Mouse (Mus musculus) myocyte (in vitro differentiated cells): ENCODE results near the gene Pkp3.

ENCODE experiments used
- E2F4 ChIP-seq: IDR thresholded peaks from one replicate; pipeline ENCODE4 v1.6.1; 2011; ENCODE audit warnings: mild to moderate bottlenecking, control low read depth, moderate library complexity; ENCODE audit not compliant: insufficient read depth
- MAX ChIP-seq: IDR thresholded peaks from one replicate; pipeline ENCODE4 v1.6.1; 2011; ENCODE audit warnings: low read depth, mild to moderate bottlenecking, control low read depth
- MYOD1 ChIP-seq, 3 experiments: IDR thresholded peaks; one replicate each; pipeline ENCODE4 v1.6.1; 2011; ENCODE audit warnings: control low read depth in 2 of 3, low read depth in 2 of 3, mild to moderate bottlenecking in 2 of 3, moderate library complexity in 1 of 3; ENCODE audit not compliant: insufficient read length in 2 of 3, control insufficient read depth in 1 of 3
- MYOG ChIP-seq, 3 experiments: IDR thresholded peaks; one replicate each; pipeline ENCODE4 v1.6.1; 2011; ENCODE audit warnings: control low read depth in 2 of 3, low read depth in 2 of 3, mild to moderate bottlenecking in 2 of 3; ENCODE audit not compliant: insufficient read length in 2 of 3, control insufficient read depth in 1 of 3, insufficient read depth in 1 of 3
- POLR2A ChIP-seq: IDR thresholded peaks from one replicate; pipeline ENCODE4 v1.6.1; 2011; ENCODE audit warnings: low read depth, mild to moderate bottlenecking, control low read depth, moderate library complexity; ENCODE audit not compliant: insufficient read length
- POLR2AphosphoS2 ChIP-seq: IDR thresholded peaks from one replicate; pipeline ENCODE4 v1.6.1; 2011; ENCODE audit warnings: low read depth, control low read depth; ENCODE audit not compliant: insufficient read length
- REST ChIP-seq: IDR thresholded peaks from one replicate; pipeline ENCODE4 v1.6.1; 2011; ENCODE audit warnings: mild to moderate bottlenecking, control low read depth, moderate library complexity; ENCODE audit not compliant: insufficient read depth, insufficient read length
- SRF ChIP-seq: IDR thresholded peaks from one replicate; pipeline ENCODE4 v1.6.1; 2011; ENCODE audit warnings: low read depth; ENCODE audit not compliant: control insufficient read depth, insufficient read length
- TCF12 ChIP-seq: IDR thresholded peaks from one replicate; pipeline ENCODE4 v1.6.1; 2011; ENCODE audit warnings: mild to moderate bottlenecking, control low read depth; ENCODE audit not compliant: poor library complexity, insufficient read depth, severe bottlenecking
- TCF3 ChIP-seq: IDR thresholded peaks from one replicate; pipeline ENCODE4 v1.6.1; 2011; ENCODE audit warnings: low read depth, control low read depth; ENCODE audit not compliant: insufficient read length
- USF1 ChIP-seq: IDR thresholded peaks from one replicate; pipeline ENCODE4 v1.6.1; 2011; ENCODE audit warnings: low read depth, mild to moderate bottlenecking, control low read depth, moderate library complexity

DNA sequence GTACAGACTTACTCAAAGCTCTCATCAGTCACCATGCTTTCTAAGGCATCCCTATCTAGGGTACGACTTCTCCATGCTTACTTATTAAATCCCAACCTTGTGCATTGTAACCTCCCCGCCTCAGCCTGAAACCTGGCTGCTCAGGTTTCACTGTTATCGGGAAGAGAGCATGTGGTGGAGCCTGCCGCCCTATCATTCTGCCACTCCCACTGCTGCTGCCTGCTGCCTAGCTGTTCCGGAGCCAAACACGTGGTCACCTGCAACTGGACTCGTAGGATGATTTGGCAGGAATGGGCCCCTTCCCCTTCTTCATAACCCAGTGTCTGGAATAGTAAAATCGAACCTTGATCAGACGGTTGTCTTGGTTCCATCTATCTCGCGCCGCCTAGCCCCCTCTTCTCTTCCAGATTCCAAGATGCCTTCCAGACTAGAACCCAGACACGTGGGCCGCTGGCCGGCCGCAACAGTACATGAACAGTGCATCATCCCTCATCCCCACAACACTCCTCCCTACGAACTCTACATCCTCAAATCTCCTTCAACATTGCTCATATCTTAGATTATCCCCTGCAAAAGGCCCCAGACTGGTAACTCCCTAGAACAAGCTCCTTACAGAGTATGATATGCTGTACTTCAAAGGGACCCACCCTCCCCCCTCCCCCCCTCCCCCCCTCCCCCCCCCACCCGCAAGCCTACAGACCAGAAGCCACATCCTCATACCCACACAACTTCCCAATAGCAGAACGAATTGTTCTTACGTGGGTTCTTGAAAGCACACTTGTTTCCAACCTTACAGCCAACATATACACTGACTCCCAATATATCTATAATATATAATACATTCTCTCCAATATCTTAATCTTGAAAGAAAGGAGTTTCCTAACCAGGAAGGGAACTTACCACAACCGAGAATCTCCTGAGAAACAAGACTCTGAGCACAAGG, 39.7 kb upstream of the Pkp3 start:
- TF ChIP-seq MAX, result no peak
- no peak for TF ChIP-seq POLR2A
- TF ChIP-seq USF1, result no peak
- TF ChIP-seq TCF3, result no peak
- TF ChIP-seq MYOG (IDR thresholded peaks at IDR 0.05; ENCODE audit: control insufficient read depth in 1 of 3, insufficient read depth in 1 of 3, insufficient read length in 2 of 3, low read depth in 2 of 3), result no peak
- no peak for TF ChIP-seq MYOD1 (IDR thresholded peaks at IDR 0.05; ENCODE audit: control insufficient read depth in 1 of 3, insufficient read length in 2 of 3, low read depth in 2 of 3)
- TF ChIP-seq POLR2AphosphoS2, result no peak
- no peak for TF ChIP-seq E2F4
- TF ChIP-seq REST, result no peak
- TF ChIP-seq TCF12, result no peak
- TF ChIP-seq SRF, result no peak
